Mouse (Mus musculus): Measurements from ENCODE around the gene Dgkb. TPM values are rescaled to one million over a fixed set of nuclear protein-coding genes. Genes with fewer than 3 reads are reported as not detected.

The Dgkb gene
- polyA plus RNA-seq (2016; fragmentation: Nextera tagmentation; extraction: Ambion mirVana) = 0.19 and 0.38 TPM in 2 replicates

DNA sequence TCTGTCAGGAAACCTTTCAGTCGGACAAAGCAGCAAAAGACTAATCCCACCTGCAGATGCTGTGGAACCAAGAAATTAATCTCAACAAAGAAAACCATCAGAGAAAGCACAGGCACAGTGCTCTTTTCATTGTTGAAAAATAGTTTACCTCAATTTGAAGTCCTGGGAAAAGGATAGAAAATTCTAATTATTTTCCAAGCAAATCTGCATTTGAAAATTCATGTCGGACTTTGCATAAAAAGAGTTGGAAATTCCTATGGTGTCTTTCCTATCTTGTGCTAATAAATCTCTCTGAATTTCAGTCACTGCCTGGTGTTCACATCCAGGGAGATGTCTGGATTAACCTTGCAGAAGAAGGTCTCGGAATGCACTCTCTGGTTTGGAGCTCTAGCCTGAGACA lies at the start of gene Dgkb:
Gene Dgkb (plus strand): TSS at position 301 of the 400 bp plus-strand sequence.
- no peaks in the 10 kb centered on the region for H3K36me3 ChIP-seq
- H3K4me2 ChIP-seq = no peak within 1 kb of the TSS
- H3K4me1 ChIP-seq (replicated peaks) = 0 out of 2 replicates have a peak, but pooled peaks cover 3% of the 10 kb centered on the region
- no peaks in the 10 kb centered on the region for H3K27me3 ChIP-seq
- no peak within 1 kb of the TSS for H3K4me3 ChIP-seq (replicated peaks)
- no peak within 1 kb of the TSS for H3K27ac ChIP-seq
- 47% methylated on average over 3 of the region's 3 CpGs for WGBS
- ATAC-seq (ENCODE audit: insufficient number of reproducible peaks, insufficient read depth, low FRiP score, low TSS enrichment, low read depth) = no peak
- no peaks in the 10 kb centered on the region for H3K9me3 ChIP-seq
- no peak within 1 kb of the TSS for H3K9ac ChIP-seq (replicated peaks)

DNA sequence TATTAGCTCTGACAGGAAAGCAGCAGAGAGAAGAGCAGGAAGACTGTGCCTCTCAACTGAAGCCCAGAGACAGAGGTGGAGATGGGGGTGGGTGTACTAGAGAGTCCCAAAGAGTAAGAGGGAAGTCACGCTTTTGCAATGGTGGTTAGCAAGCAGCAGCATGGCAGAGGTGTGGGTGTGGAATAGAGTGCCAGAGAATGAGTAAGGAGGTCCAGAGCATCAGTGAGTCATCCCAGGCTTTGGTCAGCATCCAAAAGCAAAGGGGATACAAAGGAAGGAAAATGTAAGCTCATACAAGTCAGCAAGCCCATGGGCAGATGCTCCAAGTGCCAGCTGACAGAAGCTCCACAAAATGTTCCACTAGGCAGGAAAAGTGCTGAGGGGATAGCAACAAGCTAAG lies 47.7 kb upstream of the Dgkb start:
- Histone ChIP-seq H3K4me3 (replicated peaks) (no peak overlapping the region), H3K4me1 (replicated peaks) (no peaks in the 10 kb centered on the region), H3K4me2 (no peak overlapping the region), H3K27ac (no peak overlapping the region), H3K27me3 (no peaks in the 10 kb centered on the region), H3K9me3 (no peaks in the 10 kb centered on the region), H3K36me3 (no peaks in the 10 kb centered on the region), H3K9ac (replicated peaks) (no peak overlapping the region)
- no peak for ATAC-seq (ENCODE audit: insufficient number of reproducible peaks, insufficient read depth, low FRiP score, low TSS enrichment, low read depth)
- WGBS = 68% methylated on average over 1 of the region's 1 CpGs

DNA sequence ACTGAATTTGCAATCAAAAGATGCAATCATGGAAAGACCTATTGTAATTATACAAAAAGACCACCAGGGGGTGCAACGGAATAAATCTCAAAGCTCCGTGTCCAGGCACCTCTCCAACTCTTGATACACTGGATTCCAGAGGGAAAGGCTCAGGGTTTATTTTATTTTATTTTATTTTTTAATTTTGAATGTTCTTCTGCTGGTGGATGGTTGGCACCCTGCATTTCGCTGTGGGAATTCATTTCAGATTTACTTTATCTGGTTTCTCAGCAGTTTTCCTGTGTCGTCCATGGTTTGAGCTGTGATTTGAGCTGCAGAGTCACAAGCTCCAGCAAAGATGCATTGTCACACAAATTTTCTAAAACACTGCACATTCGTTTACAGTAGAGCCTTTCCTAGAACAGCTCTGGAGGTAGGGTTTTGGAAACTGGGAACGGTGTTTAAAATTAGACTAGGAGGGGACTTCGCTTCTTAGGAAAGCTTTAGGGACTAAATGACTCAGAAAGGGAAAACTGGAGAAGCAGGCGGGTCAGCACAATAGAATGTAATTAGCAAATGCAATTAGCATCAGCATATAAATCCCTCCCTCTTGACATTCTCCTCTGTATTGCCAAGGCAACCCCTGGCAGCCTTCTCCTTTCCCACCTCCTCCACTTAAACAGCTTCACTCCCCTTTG lies 43.7 kb upstream of the Dgkb start:
- ATAC-seq (ENCODE audit: insufficient number of reproducible peaks, insufficient read depth, low FRiP score, low TSS enrichment, low read depth) = no peak
- Histone ChIP-seq H3K9ac (replicated peaks) (no peak overlapping the region), H3K4me1 (replicated peaks) (no peaks in the 10 kb centered on the region), H3K4me2 (peak overlapping the region; percentile 22; the same call in 1 of the 2 replicates), H3K36me3 (no peaks in the 10 kb centered on the region), H3K9me3 (no peaks in the 10 kb centered on the region), H3K4me3 (replicated peaks) (no peak overlapping the region), H3K27ac (no peak overlapping the region), H3K27me3 (no peaks in the 10 kb centered on the region)
- 13% methylated on average over 8 of the region's 8 CpGs for WGBS

DNA sequence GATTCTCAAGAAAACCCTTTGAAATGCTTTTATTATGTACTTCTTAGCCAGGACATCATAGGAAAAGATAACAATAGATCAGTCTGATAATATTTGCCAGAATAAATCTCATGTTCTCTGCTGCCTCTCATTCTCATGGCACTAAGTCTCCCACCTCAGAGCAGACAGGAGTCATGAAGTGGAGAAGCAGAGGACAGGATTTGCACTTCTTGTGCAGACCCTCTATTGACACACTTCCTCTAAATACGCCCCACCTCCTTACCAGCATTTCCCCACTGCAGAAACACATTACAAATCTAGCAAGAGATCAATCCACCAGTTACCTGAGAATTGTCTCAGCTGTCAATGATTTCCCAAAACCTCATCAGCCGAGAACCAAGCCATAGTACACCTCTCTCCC lies 42.9 kb upstream of the Dgkb start:
- no peaks in the 10 kb centered on the region for H3K4me1 ChIP-seq (replicated peaks)
- no peak overlapping the region for H3K4me3 ChIP-seq (replicated peaks)
- no peaks in the 10 kb centered on the region for H3K36me3 ChIP-seq
- ATAC-seq (ENCODE audit: insufficient number of reproducible peaks, insufficient read depth, low FRiP score, low TSS enrichment, low read depth) = no peak
- H3K9me3 ChIP-seq = no peaks in the 10 kb centered on the region
- H3K27ac ChIP-seq = no peak overlapping the region
- WGBS = 18% methylated on average over 2 of the region's 2 CpGs
- no peak overlapping the region for H3K9ac ChIP-seq (replicated peaks)
- no peak overlapping the region for H3K4me2 ChIP-seq
- H3K27me3 ChIP-seq = no peaks in the 10 kb centered on the region

DNA sequence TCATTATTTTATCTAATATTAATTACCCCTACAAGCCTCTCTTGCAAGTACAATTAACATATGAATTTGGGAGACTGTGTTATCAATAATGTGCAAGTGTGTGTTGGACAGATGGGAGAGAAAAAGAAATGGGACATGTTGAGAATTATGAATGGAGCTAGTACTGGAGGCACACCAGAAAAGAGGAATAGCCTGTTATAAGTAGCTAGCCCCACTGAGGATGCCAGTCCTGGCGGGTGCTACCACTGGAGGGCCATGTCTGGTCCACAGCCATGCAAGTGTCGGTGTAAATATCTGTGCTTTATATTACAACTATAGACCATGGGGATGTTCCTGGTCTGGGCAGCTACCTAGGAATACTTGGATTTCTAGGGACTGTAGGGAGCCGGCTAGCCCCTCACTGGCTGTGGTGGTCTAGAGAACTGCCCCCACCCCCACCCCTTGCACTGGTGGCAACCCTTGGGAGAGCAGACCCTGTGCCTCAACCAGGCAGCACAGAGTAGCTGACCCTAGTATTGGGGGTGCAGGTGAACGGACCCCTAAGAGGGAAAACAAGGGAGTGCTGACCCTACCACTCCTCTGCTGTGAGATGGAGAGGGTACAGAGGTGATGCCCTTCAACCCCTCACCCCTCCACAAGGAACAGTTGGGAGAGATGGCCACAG lies 21.1 kb upstream of the Dgkb start:
- no peak for ATAC-seq (ENCODE audit: insufficient number of reproducible peaks, insufficient read depth, low FRiP score, low TSS enrichment, low read depth)
- 93% methylated on average over 4 of the region's 4 CpGs for WGBS

DNA sequence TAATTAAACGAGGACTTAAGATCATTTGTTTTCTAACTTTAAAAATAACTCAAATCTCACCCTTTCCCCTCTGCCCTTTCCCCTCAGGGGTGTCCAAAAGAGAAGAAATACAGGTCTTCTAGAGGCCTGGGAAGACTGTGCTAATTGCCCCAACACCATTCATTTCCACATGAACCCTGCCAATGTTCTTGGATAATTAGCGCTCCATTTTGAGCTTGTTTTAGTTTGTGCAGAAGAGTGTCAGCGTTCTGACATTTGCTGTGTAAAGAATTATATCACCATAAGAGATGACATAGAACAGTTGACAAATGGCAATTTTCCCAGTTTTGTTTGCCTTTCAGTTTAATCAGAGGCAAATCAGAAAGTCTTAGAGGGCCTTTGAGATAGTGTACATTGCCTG lies 3.4 kb upstream of the Dgkb start:
- Histone ChIP-seq H3K9me3 (no peaks in the 10 kb centered on the region), H3K9ac (replicated peaks) (no peak overlapping the region), H3K27me3 (no peaks in the 10 kb centered on the region), H3K27ac (no peak overlapping the region), H3K4me1 (replicated peaks) (0 out of 2 replicates have a peak, but pooled peaks cover 3% of the 10 kb centered on the region), H3K4me3 (replicated peaks) (no peak overlapping the region), H3K36me3 (no peaks in the 10 kb centered on the region), H3K4me2 (no peak overlapping the region)
- 80% methylated on average over 3 of the region's 3 CpGs for WGBS
- ATAC-seq (ENCODE audit: insufficient number of reproducible peaks, insufficient read depth, low FRiP score, low TSS enrichment, low read depth) = no peak

More for the DNA sequence above, 21.1 kb upstream of the Dgkb start:
- Histone ChIP-seq H3K27me3 (no peaks in the 10 kb centered on the region), H3K36me3 (no peaks in the 10 kb centered on the region), H3K9me3 (no peaks in the 10 kb centered on the region), H3K4me1 (replicated peaks) (no peaks in the 10 kb centered on the region), H3K4me3 (replicated peaks) (no peak overlapping the region), H3K4me2 (no peak overlapping the region), H3K27ac (no peak overlapping the region), H3K9ac (replicated peaks) (no peak overlapping the region)

DNA sequence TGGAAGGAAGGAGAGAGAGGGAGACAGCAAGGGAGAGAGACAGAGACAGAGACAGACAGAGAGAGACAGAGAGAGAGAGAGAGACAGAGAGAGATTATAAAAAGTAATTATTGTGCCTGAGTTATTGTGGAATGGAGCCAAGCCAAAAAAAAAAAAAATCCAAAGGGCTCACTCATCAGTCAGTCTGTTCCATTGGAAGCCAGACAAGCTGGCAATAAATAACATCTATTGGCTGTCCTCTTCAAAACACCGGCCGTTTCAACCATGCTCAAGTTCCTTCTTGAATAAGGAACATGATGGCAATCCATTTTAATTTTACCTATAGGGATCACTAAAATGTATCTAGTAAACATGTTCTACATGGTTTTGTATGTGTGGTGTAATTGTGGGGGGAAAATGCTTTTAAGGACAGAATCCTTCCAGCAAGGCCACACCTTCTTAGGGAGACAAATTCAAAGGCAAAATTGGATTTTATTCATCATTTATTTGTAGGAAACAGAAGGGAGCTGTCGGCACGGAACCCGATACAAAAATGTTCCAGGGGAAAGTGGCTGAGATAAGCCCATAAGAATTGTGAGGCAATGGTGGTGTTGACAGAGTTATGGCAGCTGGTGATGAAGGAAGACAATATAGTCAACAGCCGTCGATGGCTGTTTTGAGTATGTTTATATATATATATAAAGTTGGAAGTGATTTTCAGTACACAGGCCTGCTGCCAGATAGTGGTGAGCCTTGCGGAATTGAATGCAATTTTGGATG lies 3.7 kb downstream of the Dgkb start:
- H3K4me2 ChIP-seq = no peak overlapping the region
- no peak overlapping the region for H3K4me3 ChIP-seq (replicated peaks)
- H3K27me3 ChIP-seq = no peaks in the 10 kb centered on the region
- no peak for ATAC-seq (ENCODE audit: insufficient number of reproducible peaks, insufficient read depth, low FRiP score, low TSS enrichment, low read depth)
- no peak overlapping the region for H3K9ac ChIP-seq (replicated peaks)
- 76% methylated on average over 8 of the region's 8 CpGs for WGBS
- no peaks in the 10 kb centered on the region for H3K9me3 ChIP-seq
- H3K36me3 ChIP-seq = no peaks in the 10 kb centered on the region
- H3K4me1 ChIP-seq (replicated peaks) = 0 out of 2 replicates have a peak, but pooled peaks cover 3% of the 10 kb centered on the region
- no peak overlapping the region for H3K27ac ChIP-seq

DNA sequence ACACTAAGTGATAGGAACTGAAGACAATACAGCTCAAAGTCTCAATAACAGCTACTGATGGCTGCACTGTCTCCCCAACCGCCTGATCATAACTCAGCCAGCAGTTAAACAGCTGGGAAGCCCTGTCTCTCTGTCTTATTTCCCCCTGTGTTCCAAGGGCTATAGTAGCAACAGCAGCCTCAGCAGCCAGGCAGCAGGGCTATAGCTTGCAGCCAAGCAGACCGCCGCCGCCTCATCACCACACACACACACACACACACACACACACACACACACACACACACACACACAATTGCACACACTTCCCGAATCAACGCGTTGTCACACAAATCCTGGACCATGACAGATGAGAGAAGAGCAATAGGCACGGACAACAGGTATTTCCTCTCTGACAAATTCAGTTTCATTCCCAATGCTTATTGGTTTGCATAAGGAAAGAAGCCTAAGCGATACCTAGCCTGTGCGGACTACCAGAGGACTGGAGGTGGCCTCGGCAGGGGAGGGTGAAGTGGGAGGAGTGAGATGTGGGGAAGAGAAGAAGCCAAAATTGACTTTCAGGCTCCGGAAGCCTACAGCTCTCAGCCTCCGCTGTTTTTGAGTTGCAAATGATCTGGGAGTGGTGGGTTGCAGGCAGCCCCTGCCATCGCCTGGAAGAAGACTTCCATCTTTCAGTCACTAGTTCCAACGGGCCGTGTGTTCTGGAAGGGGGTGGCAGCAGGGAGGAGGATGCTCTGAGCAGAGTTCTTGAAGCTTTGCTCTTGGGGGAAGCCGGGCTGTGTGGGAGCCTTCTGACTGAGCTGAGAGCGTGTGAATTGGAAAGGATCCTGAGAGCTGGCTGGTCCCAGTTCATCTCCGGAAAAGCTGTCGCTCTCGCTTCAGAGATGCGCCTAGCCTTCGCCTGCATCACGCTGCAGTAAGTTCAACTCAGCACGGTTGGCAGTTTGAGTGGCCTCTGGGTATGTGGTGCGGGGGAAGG lies 62.8 kb downstream of the Dgkb start:
- Histone ChIP-seq H3K27me3 (peaks cover 17% of the 10 kb centered on the region), H3K4me2 (peak overlapping the region; percentile 93), H3K27ac (no peak overlapping the region), H3K4me3 (replicated peaks) (peak overlapping the region; percentile 45), H3K9me3 (no peaks in the 10 kb centered on the region), H3K4me1 (replicated peaks) (peaks cover 8% of the 10 kb centered on the region), H3K36me3 (no peaks in the 10 kb centered on the region), H3K9ac (replicated peaks) (peak overlapping the region; percentile 44)
- peak; percentile 63; the same call in 1 of the 2 replicates for ATAC-seq (ENCODE audit: insufficient number of reproducible peaks, insufficient read depth, low FRiP score, low TSS enrichment, low read depth)
- WGBS = under 1% methylated on average over 26 of the region's 26 CpGs

DNA sequence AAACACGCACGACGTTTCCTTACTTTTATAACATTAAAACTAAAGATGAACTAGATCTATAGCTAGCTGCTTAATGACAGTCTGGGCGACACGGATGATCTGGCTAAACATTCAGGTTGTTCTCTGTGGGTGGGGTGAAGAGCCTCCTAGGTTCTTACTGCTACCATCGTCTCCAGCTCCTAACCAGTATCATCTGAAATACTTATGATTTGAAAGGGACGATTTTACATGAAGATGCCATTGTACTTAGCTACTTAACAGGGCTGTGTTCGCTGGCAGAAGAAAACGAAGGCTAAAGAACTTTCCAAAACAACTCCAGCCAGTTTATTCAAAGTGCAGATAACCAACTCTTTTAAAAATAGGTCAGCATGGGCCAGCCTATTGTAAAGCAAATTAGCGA lies 63.9 kb downstream of the Dgkb start:
- peaks cover 8% of the 10 kb centered on the region for H3K4me1 ChIP-seq (replicated peaks)
- no peak overlapping the region for H3K27ac ChIP-seq
- no peaks in the 10 kb centered on the region for H3K9me3 ChIP-seq
- peak overlapping the region; percentile 93 for H3K4me2 ChIP-seq
- peaks cover 17% of the 10 kb centered on the region for H3K27me3 ChIP-seq
- H3K4me3 ChIP-seq (replicated peaks) = peak overlapping the region; percentile 45
- H3K36me3 ChIP-seq = no peaks in the 10 kb centered on the region
- 6% methylated on average over 10 of the region's 10 CpGs for WGBS
- no peak overlapping the region for H3K9ac ChIP-seq (replicated peaks)
- no peak for ATAC-seq (ENCODE audit: insufficient number of reproducible peaks, insufficient read depth, low FRiP score, low TSS enrichment, low read depth)

DNA sequence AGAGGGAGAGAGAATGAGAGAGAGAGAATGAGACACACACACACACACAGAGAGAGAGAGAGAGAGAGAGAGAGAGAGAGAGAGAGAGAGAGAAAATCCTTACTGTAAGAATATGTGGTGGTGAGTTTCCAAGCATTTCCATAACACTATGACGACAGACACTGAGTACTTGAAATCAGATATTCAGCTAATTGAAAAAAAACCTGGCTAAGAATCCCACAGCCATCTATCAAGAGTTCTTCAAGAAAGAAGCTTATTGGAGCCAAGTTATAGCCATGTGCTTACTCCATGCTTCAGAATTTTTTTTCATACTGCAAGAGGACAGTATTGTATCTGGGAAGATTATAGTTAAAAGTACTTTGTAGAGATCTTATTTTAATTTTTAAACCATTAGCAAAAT lies 65.3 kb downstream of the Dgkb start:
- Histone ChIP-seq H3K4me2 (no peak overlapping the region), H3K4me3 (replicated peaks) (no peak overlapping the region), H3K9ac (replicated peaks) (no peak overlapping the region), H3K27ac (no peak overlapping the region), H3K27me3 (peaks cover 17% of the 10 kb centered on the region), H3K36me3 (no peaks in the 10 kb centered on the region), H3K9me3 (no peaks in the 10 kb centered on the region), H3K4me1 (replicated peaks) (peaks cover 8% of the 10 kb centered on the region)
- no peak for ATAC-seq (ENCODE audit: insufficient number of reproducible peaks, insufficient read depth, low FRiP score, low TSS enrichment, low read depth)
- WGBS = 65% methylated on average over 1 of the region's 1 CpGs

Data from limb, embryonic 12.5 days (tissue).